Mouse (Mus musculus): ENCODE results near the gene Slc25a19.

The Slc25a19 gene

DNA sequence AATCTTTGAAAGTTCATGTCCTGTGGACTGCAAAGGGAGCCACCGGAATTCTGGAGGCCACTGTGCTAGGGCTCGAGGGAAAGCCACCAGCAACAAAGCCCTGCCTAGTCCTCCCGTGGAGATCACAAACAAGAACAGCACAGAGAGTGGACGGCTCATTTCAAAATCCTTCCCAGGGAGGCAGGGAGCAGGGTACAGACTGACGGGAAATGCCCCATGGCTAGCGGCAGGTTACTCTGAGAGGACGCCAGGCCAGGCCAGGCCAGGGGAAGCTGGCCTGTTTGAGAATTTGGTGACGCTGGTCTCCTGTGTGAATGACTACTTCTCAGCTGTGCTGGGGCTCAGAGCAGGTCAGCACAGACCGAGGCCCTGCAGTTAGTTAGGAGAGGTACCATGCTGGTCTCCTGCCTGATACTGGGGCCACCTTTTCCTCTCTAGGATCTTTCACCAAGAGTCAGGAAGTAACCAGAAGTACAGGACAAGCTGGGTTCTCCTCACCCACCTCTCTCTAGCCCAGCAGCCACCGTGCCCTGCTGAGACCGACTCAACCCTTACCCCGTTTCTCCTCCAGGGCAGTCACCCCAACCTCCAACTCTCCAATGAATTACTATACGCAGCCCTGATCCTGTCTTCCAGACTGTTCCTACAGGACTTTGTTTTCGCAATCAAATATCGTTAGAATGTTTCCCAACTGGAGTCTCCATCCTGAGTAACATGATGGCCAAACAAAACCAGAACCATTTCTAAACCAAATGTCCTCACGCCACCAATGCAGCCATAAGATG, 9.2 kb downstream of the Slc25a19 start:
- no peak for DNase-seq (ENCODE audit: extremely low spot score, low read depth, low spot score)

DNA sequence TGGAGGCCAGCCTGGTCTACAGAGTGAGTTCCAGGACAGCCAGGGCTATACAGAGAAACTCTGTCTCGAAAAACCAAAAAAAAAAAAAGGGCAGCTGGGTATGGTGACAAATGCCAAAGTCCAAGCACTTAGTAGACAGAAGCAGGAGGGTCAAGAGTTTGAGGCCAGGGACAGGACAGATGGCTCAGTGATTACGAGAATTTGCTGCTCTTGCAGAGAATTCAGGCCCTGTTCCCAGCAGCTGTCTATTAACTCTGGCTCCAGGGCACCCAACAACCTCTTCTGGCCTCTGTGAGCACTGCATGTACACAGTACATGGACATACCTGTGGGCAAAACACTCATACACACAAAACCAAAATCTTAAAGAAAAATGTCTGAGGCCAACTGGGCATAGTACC, 10.1 kb downstream of the Slc25a19 start:
- DNase-seq (ENCODE audit: extremely low spot score, low read depth, low spot score): no peak

DNA sequence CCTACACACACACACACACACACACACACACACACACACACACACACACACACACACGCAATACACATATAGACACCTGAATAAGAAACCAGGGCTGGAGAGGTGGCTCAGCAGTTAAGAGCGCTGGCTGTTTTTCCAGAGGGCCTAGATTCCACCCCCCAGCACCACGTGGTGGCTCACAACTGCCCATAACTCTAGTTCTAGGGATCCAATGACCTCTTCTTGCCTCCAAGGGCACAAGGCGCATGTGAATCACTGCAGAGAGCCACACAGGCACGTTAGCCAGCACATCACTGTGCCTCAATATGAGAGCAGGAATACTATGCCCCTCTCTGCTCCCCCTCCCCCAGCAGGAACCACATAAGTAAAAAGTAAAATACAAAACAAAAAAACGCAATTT, 11.2 kb downstream of the Slc25a19 start:
- no peak for DNase-seq (ENCODE audit: extremely low spot score, low read depth, low spot score)

DNA sequence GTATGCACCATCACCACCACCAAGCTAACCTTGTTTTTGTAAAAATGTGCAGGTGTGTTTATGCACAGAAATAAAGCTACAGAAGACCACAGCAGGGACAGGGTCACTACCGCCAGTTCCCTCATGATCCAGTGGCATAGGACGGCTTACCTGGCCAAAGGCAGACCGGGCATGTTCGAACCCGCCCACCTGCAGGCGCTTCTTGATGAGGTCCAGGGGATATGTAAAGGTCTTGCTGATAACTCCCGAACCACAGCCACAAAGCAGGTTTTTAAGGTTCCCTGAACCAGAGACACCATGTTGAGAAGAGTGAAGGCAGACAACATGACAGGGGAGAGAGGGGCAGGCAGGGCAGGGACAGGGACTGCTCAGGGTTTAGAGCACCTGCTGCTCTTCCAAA, 11.7 kb downstream of the Slc25a19 start:
- no peak for DNase-seq (ENCODE audit: extremely low spot score, low read depth, low spot score)

DNA sequence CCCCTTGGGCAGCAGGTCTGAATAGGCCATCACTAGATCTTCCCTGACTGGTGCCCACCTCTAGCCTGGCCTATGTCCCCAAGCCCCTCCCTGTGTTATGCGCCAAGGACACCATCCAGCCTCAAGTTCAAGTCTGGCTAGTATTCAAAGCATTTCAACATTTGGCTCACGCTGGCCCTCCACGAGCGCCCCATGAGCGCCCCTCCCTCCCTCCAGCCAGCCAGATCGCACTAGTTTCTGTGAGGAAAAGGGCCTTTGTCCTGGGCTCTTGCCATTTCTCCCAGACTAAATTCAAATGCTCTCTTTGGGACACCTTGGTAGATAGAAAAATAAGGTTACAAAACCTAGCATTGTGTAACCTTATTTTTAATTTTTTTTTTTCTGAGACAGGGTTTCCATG, 12.2 kb downstream of the Slc25a19 start:
- no peak for DNase-seq (ENCODE audit: extremely low spot score, low read depth, low spot score)

DNA sequence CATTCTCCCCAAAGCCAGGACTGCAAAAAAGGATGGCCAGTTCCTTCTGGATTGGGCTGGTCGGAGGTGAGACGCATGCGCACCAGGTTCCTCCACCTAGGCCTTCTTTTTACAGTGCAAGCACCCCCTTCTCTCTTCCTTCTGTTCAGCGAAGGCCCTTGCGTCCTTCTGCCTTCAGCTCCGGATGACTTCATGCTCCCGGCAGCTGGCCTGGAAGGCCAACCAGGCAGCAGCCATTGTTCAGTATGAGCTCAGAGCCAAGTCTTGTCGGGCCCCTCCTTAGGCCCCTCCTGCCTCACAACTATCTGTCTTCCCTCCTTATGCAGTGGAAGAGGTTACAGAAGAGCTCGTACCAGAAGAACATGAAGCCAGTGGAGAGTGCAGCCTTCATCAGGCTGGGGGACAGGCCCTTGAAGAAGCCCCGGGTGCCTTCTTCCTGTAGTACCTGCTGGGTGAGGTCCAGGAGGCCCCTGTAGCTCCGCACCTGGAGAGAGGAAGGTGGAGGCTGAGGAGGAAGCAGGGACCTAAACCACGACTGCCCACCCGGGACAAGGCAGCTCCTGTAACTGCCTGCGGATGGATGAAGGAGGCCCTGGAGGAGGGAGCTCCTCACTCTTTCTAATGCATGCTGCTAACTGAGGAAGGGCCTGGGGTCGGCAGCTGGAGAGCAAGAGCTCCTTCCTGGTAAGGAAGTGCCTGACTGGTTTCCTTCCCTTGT, 12.8 kb downstream of the Slc25a19 start:
- DNase-seq (ENCODE audit: extremely low spot score, low read depth, low spot score): no peak

DNA sequence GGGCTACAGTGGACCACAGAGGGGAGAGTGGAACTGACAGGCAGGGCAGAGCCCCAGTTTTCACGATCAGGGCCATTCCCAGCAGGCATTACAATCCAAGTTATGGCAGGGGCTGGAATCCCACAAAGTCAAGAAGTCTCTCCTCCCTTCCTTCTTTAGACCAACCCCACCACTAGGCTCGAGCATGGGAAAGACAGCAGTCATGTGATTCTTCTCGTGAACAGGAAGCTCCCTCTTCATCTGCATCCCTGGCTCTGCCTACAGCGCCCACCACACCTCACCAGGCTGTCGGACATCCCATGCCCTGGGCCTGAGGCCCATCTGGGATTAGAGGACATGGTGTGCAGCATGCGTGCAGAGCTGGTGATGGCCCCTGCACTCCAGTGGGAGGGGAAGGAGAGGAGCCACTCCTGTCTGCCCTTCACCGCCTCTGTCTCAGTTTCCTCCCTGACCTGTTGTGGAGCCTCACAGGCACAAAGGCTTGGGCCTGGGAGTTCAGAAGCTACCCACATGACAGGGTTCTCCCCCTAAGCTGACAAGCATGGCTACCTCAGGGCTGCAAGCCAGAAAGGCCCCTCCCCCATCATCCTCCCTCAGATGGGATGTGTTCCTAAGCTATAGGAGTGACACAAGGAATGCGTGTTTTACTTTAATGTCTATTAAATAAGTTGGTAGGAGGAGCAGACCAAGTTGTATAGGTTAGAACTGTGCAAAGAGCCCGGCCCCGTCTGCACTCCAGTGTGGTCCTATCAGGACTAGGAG, 13.6 kb downstream of the Slc25a19 start:
- no peak for DNase-seq (ENCODE audit: extremely low spot score, low read depth, low spot score)

DNA sequence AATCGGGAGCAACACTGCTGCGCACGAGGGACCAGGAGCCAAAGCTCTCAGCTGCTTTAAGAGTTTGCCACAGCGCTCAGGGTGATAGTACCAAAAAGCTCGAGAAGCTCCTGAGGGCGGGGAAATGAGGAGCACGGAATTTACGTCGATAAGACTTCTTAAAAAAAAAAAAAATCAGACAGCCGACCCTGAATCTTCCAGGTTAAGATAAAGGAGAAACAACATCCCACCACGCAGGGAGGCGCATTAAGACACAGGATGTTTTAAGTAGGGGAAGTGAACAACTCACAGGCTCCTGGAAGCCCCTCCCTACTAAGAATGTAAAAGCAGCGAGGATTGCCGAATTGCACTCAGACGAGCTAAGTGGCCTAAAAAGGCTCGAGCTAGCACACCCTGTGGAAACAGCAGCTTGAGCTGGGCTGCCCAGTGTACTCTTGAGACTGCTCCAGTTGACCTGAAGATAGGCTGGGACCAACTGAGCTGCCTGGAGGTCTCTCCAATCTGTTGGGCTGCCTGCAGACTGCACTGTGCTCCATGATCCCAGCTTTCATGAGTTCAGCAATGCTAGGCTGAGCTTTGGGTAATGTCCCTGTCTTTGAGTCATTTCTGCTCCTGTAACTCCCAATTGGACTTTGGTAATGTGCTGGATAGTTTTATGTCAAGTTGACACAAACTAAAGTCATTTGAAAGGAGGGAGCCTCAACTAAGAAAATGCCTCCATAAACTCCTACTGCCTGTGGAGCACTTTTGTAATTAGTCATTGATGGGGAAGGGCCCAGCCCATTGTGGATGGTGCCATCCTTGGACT, 14.8 kb downstream of the Slc25a19 start:
- DNase-seq (ENCODE audit: extremely low spot score, low read depth, low spot score): no peak

DNA sequence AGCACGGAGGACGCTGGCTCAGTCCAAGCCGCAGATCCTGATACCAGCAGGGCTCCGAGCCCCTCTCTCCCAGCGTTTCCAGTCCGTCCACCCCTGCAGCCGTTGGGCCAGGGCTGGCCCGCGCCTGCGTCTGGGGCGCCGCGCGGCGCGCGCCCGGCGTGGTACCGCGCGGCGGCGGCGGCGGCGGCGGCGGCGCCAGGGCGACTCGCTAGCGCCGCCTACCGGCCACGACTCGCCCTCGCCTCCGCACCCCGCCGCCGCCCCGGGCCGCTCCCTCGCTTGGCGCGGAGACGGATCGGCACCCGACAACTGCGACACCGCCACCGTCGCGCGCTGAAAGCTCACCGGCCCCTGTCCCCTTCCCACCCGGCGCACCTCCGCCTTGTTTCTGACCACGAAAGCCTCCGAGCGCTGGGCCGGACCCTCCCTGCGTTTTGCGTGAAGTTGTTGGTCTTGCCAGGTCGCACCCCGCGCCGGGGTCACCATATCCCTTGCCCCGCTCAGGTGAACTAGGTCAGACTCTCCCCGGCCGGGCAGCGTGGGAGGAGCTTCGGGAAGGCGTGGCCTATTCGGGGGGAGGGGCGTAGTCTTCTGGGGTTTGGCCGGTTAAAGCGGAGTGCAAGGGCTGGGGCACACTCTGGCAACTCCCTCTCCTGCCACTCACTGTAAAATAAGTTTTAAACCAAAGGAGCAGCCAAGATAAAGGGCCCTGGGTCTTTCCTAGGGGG, 15.5 kb downstream of the Slc25a19 start, which contains the start of gene Mif4gd:
Mif4gd (minus strand) TSS at position 560 of the 728 bp plus-strand sequence.
- DNase-seq (ENCODE audit: extremely low spot score, low read depth, low spot score): peak; percentile 49

DNA sequence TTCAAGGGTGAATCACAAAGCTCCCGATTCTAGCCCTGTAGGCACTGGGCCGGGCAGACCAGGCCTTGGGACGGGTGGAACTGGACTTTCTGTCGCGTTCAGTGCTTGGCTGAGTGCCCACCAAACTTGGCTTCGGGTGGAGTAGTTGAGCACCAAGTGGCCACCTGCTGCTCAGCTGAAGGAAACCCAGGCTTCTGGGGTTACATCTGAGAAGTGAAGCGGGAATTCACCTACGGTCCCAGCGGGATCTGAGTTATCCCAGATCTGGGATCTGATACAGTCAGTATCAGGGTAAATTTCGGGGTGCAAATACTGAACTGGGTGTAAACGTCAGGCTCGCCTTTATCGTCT, 16.1 kb downstream of the Slc25a19 start:
- no peak for DNase-seq (ENCODE audit: extremely low spot score, low read depth, low spot score)

DNA sequence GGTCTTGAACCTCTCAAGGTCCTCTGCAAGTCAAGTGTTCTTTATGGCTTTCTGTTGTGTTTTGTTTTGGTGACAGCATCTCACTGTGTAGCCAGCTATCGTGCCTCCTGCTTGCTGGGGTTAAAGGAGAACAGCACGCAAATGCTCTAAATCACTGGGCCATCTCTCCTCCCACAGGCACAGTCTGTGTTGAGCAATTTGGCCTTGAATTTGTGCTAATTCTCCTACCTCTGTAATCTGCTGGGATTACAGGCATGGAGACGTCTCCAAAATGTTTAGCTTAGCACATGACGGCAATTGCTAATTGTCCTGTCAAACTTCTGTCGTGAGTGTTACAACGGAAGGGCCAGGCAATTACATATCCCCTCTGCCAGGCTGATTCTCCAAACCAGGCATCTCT, 16.9 kb downstream of the Slc25a19 start:
- DNase-seq (ENCODE audit: extremely low spot score, low read depth, low spot score): no peak

DNA sequence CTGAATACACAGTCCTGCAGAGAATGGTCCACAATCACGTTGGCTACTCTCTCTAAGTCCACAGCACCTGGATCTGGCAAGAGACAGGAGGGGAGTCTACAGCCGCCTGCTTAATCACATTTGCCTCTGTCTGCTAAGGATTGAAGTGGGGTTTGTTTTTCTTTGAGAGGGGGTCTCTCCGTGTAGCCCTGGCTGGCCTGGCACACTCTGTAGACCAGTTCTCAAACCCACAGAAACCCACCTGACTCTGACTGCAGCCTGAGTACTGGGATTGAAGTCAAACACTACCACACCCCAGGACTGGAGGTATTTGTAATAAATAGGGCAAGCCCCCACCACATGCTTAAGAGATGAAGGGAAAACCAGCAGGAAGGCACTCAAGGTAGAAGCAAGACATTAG, 18.5 kb downstream of the Slc25a19 start:
- no peak for DNase-seq (ENCODE audit: extremely low spot score, low read depth, low spot score)

DNA sequence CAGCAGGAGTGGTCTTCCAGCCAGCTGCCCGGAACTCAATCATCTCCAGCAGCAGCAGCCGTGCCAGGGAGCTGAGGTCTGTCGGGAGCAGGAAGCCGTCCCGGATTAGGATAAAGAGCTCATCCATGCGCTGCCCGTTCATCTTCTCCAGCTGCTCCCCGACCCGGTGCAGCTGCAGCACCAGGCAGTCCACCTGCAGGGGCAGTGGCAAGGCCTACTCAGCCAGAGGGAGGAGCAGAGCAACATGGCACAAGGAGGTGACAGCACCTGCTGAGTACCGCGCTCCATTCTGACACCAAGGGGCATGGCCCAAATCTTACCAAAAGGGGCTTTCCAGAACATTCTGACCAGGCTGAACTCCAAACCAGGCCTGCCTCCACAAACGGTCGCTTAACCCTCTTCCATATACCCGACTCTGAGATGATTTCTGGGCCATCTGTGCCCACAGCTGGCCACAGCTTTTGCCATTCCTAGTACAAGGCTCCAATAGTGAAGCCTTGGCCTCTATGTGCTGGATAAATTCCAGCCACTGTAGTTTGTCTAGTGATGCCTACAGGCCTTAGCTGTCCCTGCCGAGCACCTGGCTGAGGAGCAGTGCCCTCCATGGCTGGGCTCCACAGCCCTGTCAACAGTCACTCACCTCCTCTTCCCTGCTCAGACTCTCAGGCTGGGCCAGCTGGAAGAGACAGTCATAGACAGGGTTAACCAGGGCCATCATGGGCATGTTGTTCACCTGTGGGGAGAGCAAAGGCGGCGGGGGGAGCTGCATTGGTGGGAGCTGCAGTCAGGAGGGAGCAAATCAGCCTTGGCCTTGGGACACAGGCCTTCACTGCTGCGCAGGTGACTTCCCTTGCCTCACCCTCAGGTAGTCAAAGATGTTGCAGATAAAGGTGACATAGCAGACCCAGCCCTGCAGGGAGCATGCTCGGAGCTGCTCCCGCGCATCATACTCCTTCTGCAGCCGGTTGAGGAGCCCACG, 19.4 kb downstream of the Slc25a19 start:
- no peak for DNase-seq (ENCODE audit: extremely low spot score, low read depth, low spot score)

DNA sequence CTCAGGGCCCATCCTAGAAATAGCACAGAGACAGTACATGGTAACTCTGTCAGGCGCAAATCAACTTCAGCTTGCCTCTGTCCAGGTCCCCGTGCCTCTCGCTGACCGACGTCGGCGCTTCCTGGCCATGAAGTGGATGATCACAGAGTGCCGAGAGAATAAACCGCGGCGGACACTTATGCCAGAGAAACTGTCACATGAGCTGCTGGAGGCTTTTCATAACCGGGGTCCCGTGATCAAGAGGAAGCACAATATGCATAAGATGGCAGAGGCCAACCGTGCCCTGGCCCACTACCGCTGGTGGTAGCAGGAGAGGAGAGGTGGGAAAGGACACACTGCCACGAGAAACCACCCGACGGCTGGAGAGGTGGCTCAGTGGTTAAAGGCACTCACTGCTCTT, 21.4 kb downstream of the Slc25a19 start:
- no peak for DNase-seq (ENCODE audit: extremely low spot score, low read depth, low spot score)

DNA sequence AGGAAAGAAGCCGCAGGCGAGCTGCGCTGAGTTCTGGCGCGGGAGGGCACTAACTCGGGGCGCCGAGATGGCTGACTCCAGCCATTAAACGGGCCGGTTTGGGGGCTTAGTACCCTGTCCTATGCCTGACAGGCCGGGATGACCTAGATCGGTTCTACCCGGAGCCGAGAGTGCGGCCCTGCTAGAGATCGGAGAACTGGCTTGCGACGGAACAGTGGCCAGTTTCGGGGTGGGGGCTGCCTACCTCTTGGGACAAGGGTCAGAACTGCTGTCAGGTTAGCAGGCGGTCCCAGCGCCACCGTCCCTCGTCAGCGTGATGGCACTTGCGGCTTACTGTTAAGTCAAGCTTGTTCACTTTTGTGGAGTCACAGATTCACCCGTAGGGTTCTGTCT, 23.8 kb downstream of the Slc25a19 start:
- DNase-seq (ENCODE audit: extremely low spot score, low read depth, low spot score): no peak

DNA sequence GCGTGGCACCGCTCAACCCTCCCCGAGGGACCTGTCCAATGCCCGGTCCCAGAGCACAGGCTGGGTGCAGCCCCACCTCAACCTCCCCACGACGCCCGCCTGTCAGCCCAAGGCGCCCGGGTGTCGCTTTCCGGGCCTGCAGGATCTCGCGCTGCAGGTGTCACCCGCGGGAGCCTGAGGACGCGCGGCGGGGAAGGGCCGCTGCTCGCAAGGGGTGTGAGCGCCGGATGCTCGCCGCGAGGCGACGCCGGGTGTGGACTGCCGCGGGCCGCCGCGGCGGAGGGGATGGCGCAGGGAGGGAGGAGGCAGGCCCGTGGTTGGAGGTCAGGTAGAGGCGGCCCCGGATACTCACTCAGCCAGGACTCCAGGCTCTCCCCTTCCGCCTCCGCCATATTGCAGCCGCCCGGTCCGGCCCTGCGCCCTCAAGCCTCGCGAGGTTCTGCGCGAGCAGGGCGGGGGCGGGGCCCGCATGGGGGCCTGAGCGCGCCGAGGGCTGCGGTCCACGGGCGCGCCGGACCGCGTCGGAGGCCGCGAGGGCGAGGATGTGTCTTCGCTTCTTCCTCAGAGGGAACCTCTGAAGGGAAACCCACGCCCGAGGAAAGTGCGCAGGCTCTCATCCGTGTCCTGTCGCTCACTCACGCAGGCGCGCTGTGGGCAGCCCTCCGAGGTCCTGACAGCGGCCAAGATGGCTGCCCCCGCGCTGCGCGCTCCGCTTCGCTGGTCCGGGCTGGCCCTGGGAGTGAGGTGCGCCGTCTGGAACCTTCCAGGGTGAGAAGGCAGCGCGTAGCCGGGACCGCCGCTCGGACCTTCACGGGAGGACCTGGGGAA, 24.4 kb downstream of the Slc25a19 start, which contains the start of the genes Mrps7 and Gga3:
Mrps7 (plus strand) TSS at position 450 of the 828 bp plus-strand sequence.
Gga3 (minus strand) TSS at position 576 of the 828 bp plus-strand sequence.
- peak; percentile 62 for DNase-seq (ENCODE audit: extremely low spot score, low read depth, low spot score)

DNA sequence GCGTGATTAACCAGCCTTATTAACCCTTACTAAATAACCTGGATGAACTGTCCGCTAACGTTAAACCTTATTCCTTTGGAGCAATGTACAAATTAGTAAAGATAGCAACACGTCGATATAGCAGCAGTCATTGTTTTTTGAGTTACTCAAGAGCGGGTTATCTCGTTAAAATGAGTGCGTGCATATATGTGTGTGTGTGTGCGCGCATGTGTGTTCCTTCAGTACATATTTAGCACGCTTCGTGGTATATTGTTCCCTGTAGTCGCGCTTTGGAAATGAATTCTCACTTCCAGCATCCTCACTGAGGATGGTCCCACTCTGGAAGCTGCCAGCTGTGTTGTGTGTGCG, 25.0 kb downstream of the Slc25a19 start:
- DNase-seq (ENCODE audit: extremely low spot score, low read depth, low spot score): no peak

DNA sequence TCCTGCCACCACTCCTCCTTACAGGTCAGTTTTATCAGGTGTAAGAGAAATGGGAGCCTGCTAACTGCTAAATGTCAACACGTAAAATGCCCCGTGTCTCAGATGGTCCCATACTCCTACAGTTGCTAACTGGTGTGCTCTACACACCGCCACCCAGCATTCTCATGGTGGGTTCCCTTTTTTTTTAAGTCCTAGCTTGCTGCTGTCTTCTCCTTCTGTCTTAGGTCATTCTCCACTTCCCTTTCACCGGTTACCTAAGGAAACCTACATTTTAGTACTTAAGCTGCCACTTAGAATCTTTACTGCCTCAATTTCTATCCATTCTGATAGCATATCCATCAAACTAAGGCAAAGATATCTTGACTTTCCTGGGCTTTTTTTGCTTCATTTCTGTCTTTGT, 26.9 kb downstream of the Slc25a19 start:
- no peak for DNase-seq (ENCODE audit: extremely low spot score, low read depth, low spot score)

All from hindlimb bud, embryonic 11.5 days (tissue).